Mouse (Mus musculus) stomach, embryonic 15.5 days (tissue): Measurements from ENCODE around the gene Rab30. TPM values are rescaled to one million over a fixed set of nuclear protein-coding genes. Genes with fewer than 3 reads are reported as not detected.

ENCODE experiments used
- ATAC-seq: fragments of 200-750 bp; cut with Nextera tagmentation; 2 replicates; pipeline ENCODE4 v1.8.0; 2017; ENCODE audit warnings: low read depth, moderate number of reproducible peaks, moderate TSS enrichment; ENCODE audit not compliant: insufficient read depth, low FRiP score
- H3K27ac ChIP-seq: fragments of 300-500 bp; sonication (generic); 2 replicates; pipeline ENCODE4 v1.5.1; 2015; ENCODE audit warnings: mild to moderate bottlenecking, inconsistent platforms
- H3K27me3 ChIP-seq: fragments of 300-500 bp; sonication (generic); replicated peaks from 2 replicates; pipeline ENCODE4 v1.6.1; 2015; ENCODE audit warnings: inconsistent platforms
- H3K36me3 ChIP-seq: fragments of 300-500 bp; sonication (generic); 2 replicates; pipeline ENCODE4 v1.6.1; 2015; ENCODE audit warnings: inconsistent platforms
- H3K4me1 ChIP-seq: fragments of 300-500 bp; sonication (generic); 2 replicates; pipeline ENCODE4 v1.6.1; 2015; ENCODE audit warnings: inconsistent platforms
- H3K4me2 ChIP-seq: fragments of 300-500 bp; sonication (generic); 2 replicates; pipeline ENCODE4 v1.6.1; 2015; ENCODE audit warnings: mild to moderate bottlenecking, inconsistent platforms
- H3K4me3 ChIP-seq: fragments of 300-500 bp; sonication (generic); replicated peaks from 2 replicates; pipeline ENCODE4 v1.5.1; 2015; ENCODE audit warnings: inconsistent platforms
- H3K9ac ChIP-seq: fragments of 300-500 bp; sonication (generic); 2 replicates; pipeline ENCODE4 v1.6.1; 2015; ENCODE audit warnings: inconsistent platforms
- H3K9me3 ChIP-seq: fragments of 300-500 bp; sonication (generic); 2 replicates; pipeline ENCODE4 v1.6.1; 2016; ENCODE audit warnings: inconsistent platforms
- WGBS: fragments of 180-500 bp; shearing (Covaris S2); methylation state at CpG from one replicate; pipeline ENCODE4 v1.1.7; 2015; 5-methylcytosine and 5-hydroxymethylcytosine counted together
- polyA plus RNA-seq: library from polyadenylated mRNA; unstranded; fragments of >200 nt; fragmentation: Nextera tagmentation; extraction: Ambion mirVana; gene quantifications from 2 replicates; pipeline ENCODE4 v1.2.1, GENCODE M21; 2015

Gene Rab30
- polyA plus RNA-seq, 1 experiment from 2014 or later = 18.4 TPM

GRCm38 (mm10) chr7:92822409-92823101 lies 81.2 kb downstream of the Rab30 start:
- H3K27me3 ChIP-seq = no peaks in the 10 kb centered on the region
- ATAC-seq = peak; percentile 59; the same call in 1 of the 2 replicates
- 0 out of 2 replicates have a peak overlapping the region, but pooled peaks have one; percentile 13 for H3K4me2 ChIP-seq
- no peak overlapping the region for H3K4me3 ChIP-seq
- peaks cover 14% of the 10 kb centered on the region; the same call in 1 of the 2 replicates for H3K4me1 ChIP-seq
- peak overlapping the region; percentile 85 for H3K27ac ChIP-seq
- WGBS = 28% methylated on average over 1 of the region's 1 CpGs
- no peaks in the 10 kb centered on the region for H3K9me3 ChIP-seq
- no peak overlapping the region for H3K9ac ChIP-seq
- no peaks in the 10 kb centered on the region for H3K36me3 ChIP-seq

- Histone ChIP-seq H3K4me2 (no peak overlapping the region), H3K9ac (no peak overlapping the region), H3K27me3 (no peaks in the 10 kb centered on the region), H3K27ac (no peak overlapping the region), H3K9me3 (no peaks in the 10 kb centered on the region), H3K36me3 (no peaks in the 10 kb centered on the region), H3K4me3 (no peak overlapping the region), H3K4me1 (peaks cover 11% of the 10 kb centered on the region; the same call in 1 of the 2 replicates)
- 62% methylated on average over 3 of the region's 3 CpGs for WGBS
- no peak for ATAC-seq
These were observed 84.8 kb downstream of the Rab30 start for GRCm38 (mm10) chr7:92826248-92826647.

DNA sequence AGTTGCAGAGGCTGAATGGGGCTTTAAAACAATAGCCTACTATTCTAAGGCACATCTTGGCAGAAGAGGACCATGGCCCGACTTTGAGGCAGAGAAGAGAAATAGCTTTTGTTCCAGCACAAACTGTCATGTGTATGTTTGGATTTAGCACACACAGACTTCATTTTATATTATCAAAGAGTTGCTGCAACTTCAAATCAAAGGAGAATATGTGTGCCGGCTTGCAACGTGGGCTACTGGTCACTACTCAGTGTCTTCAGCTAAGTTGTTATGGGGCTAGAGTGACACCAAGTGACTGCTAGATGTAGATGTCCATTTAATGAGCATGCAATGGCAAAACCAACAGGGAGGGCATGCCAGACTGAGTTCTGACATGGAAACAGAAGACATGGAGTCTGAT lies 86.6 kb downstream of the Rab30 start:
- no peaks in the 10 kb centered on the region for H3K36me3 ChIP-seq
- WGBS = 51% methylated on average over 3 of the region's 3 CpGs
- no peak for ATAC-seq

DNA sequence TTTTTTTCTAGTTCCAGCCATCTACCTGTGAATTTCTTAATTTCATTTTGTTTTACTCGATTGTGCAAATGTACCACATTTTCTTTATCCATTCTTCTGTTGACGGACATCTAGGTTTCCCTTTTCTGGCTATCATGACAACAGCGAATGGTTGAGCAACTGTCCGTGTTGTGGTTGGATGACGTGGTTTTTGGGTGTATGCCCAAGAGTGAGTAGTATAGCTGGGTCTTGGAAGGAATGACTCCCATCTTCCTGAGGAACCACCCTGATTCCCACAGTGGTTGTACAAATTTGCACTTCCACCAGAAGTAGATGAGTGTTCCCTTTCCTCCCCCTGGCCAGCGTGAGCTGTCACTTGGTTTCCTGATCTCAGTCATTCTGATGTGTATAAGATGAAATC lies 91.0 kb downstream of the Rab30 start:
- Histone ChIP-seq H3K27ac (no peak overlapping the region), H3K4me3 (no peak overlapping the region), H3K4me2 (no peak overlapping the region), H3K9ac (no peak overlapping the region), H3K36me3 (no peaks in the 10 kb centered on the region), H3K4me1 (no peaks in the 10 kb centered on the region), H3K27me3 (no peaks in the 10 kb centered on the region), H3K9me3 (no peaks in the 10 kb centered on the region)
- WGBS = 88% methylated on average over 6 of the region's 6 CpGs
- no peak for ATAC-seq

More for the DNA sequence above, 86.6 kb downstream of the Rab30 start:
- no peak overlapping the region for H3K4me2 ChIP-seq
- H3K9ac ChIP-seq = no peak overlapping the region
- H3K27me3 ChIP-seq = no peaks in the 10 kb centered on the region
- no peaks in the 10 kb centered on the region for H3K9me3 ChIP-seq
- no peak overlapping the region for H3K4me3 ChIP-seq
- H3K27ac ChIP-seq = no peak overlapping the region
- H3K4me1 ChIP-seq = peaks cover 5% of the 10 kb centered on the region; the same call in 1 of the 2 replicates

- WGBS = 81% methylated on average over 2 of the region's 2 CpGs
- no peak overlapping the region for H3K4me2 ChIP-seq
- no peaks in the 10 kb centered on the region for H3K27me3 ChIP-seq
These were observed 93.0 kb downstream of the Rab30 start for GRCm38 (mm10) chr7:92834391-92834790.

GRCm38 (mm10) chr7:92836447-92836846 lies 95.0 kb downstream of the Rab30 start:
- Histone ChIP-seq H3K4me3 (no peak overlapping the region), H3K9ac (no peak overlapping the region), H3K36me3 (no peaks in the 10 kb centered on the region), H3K27ac (no peak overlapping the region), H3K9me3 (no peaks in the 10 kb centered on the region), H3K4me1 (no peaks in the 10 kb centered on the region), H3K4me2 (no peak overlapping the region), H3K27me3 (no peaks in the 10 kb centered on the region)
- WGBS = 71% methylated on average over 3 of the region's 3 CpGs
- ATAC-seq = no peak

More at GRCm38 (mm10) chr7:92834391-92834790, 93.0 kb downstream of the Rab30 start:
- no peak overlapping the region for H3K9ac ChIP-seq
- H3K4me3 ChIP-seq = no peak overlapping the region
- no peaks in the 10 kb centered on the region for H3K9me3 ChIP-seq
- no peaks in the 10 kb centered on the region for H3K4me1 ChIP-seq
- H3K27ac ChIP-seq = no peak overlapping the region
- H3K36me3 ChIP-seq = no peaks in the 10 kb centered on the region
- no peak for ATAC-seq

- H3K4me3 ChIP-seq = no peak overlapping the region
- no peak overlapping the region for H3K27ac ChIP-seq
- no peaks in the 10 kb centered on the region for H3K4me1 ChIP-seq
- no peaks in the 10 kb centered on the region for H3K36me3 ChIP-seq
- H3K27me3 ChIP-seq = no peaks in the 10 kb centered on the region
- no peak overlapping the region for H3K9ac ChIP-seq
- no peak overlapping the region for H3K4me2 ChIP-seq
- ATAC-seq = no peak
- 75% methylated on average over 11 of the region's 11 CpGs for WGBS
- no peaks in the 10 kb centered on the region for H3K9me3 ChIP-seq
These were observed 95.8 kb downstream of the Rab30 start for GRCm38 (mm10) chr7:92837226-92837625.

DNA sequence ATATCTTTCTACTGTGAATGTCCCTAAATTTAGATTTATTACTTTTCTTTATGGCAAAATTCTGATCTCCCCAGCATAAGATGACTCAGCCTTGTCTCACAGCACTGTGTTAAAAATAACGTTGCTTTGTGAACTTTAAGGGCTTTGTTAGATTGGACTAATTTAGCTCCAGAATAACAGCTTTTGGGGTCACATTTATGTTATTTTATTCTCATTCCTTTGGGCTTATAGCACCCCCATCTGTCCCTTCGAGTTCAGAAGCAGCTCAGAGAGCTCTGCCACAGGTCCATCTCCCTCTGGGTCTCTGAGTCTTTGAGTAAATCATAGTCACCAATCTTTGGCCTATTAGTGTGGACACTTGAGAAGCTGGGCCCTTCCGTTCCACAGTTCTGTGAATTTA lies 96.5 kb downstream of the Rab30 start:
- no peak overlapping the region for H3K4me3 ChIP-seq
- ATAC-seq = no peak
- 51% methylated on average over 3 of the region's 3 CpGs for WGBS
- no peaks in the 10 kb centered on the region for H3K36me3 ChIP-seq
- H3K4me2 ChIP-seq = no peak overlapping the region
- H3K4me1 ChIP-seq = no peaks in the 10 kb centered on the region
- H3K9me3 ChIP-seq = no peaks in the 10 kb centered on the region
- no peaks in the 10 kb centered on the region for H3K27me3 ChIP-seq
- no peak overlapping the region for H3K27ac ChIP-seq
- no peak overlapping the region for H3K9ac ChIP-seq

GRCm38 (mm10) chr7:92842254-92842653 lies 100.9 kb downstream of the Rab30 start:
- no peak for ATAC-seq
- no peaks in the 10 kb centered on the region for H3K9me3 ChIP-seq

GRCm38 (mm10) chr7:92848246-92848645 lies 106.8 kb downstream of the Rab30 start:
- Histone ChIP-seq H3K4me3 (no peak overlapping the region), H3K9ac (no peak overlapping the region), H3K4me2 (no peak overlapping the region), H3K36me3 (no peaks in the 10 kb centered on the region), H3K27ac (no peak overlapping the region), H3K9me3 (no peaks in the 10 kb centered on the region), H3K4me1 (no peaks in the 10 kb centered on the region), H3K27me3 (no peaks in the 10 kb centered on the region)
- ATAC-seq = no peak
- WGBS = 90% methylated on average over 3 of the region's 3 CpGs

More at GRCm38 (mm10) chr7:92842254-92842653, 100.9 kb downstream of the Rab30 start:
- 39% methylated on average over 2 of the region's 2 CpGs for WGBS
- no peak overlapping the region for H3K4me3 ChIP-seq
- no peak overlapping the region for H3K4me2 ChIP-seq
- H3K27me3 ChIP-seq = no peaks in the 10 kb centered on the region
- no peak overlapping the region for H3K9ac ChIP-seq
- peak overlapping the region; percentile 26; the same call in 1 of the 2 replicates for H3K27ac ChIP-seq
- H3K4me1 ChIP-seq = no peaks in the 10 kb centered on the region
- no peaks in the 10 kb centered on the region for H3K36me3 ChIP-seq

DNA sequence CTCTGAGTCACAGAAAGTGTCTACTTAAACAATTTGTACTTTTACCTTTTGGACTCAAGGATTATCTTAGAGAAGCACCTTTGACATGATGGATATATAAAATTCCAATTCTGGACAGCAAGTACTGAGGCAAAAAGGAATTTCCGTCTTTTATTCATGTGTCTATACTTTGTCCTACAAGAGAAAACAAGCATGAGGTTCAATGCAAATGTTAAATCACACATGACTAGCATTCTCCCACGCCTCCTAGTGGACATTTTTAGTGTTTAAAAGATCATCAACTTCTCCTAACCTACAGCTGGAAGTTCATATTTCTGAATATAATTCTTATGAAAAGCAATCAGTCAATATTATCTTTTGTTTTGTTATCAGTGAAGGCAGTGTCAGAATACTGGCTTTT lies 125.1 kb downstream of the Rab30 start:
- 26% methylated on average over 2 of the region's 2 CpGs for WGBS
- H3K9me3 ChIP-seq = no peaks in the 10 kb centered on the region

GRCm38 (mm10) chr7:92870161-92870560 lies 128.8 kb downstream of the Rab30 start:
- no peak overlapping the region for H3K9ac ChIP-seq
- H3K4me3 ChIP-seq = no peak overlapping the region
- H3K27ac ChIP-seq = no peak overlapping the region
- H3K27me3 ChIP-seq = no peaks in the 10 kb centered on the region
- WGBS = 63% methylated on average over 3 of the region's 3 CpGs
- no peak overlapping the region for H3K4me2 ChIP-seq
- H3K9me3 ChIP-seq = no peaks in the 10 kb centered on the region
- H3K4me1 ChIP-seq = peaks cover 5% of the 10 kb centered on the region; the same call in 1 of the 2 replicates
- no peak for ATAC-seq
- peaks cover 3% of the 10 kb centered on the region; the same call in 1 of the 2 replicates for H3K36me3 ChIP-seq

More for the DNA sequence above, 125.1 kb downstream of the Rab30 start:
- H3K27me3 ChIP-seq = no peaks in the 10 kb centered on the region
- H3K4me3 ChIP-seq = no peak overlapping the region
- H3K4me2 ChIP-seq = no peak overlapping the region
- ATAC-seq = no peak
- no peak overlapping the region for H3K9ac ChIP-seq
- H3K36me3 ChIP-seq = peaks cover 3% of the 10 kb centered on the region; the same call in 1 of the 2 replicates
- H3K27ac ChIP-seq = no peak overlapping the region
- no peaks in the 10 kb centered on the region for H3K4me1 ChIP-seq
